Mouse (Mus musculus) kidney, adult 9 months (tissue): Measurements from ENCODE around the gene Gm13691.
"Not testable (repeated sequence)": the region's sequence is repeated elsewhere in the genome, so short reads cannot be mapped to it uniquely, and the experiment has no call there.

Experiments used
- DNase-seq: peaks from one replicate; pipeline ENCODE4 v3.0.0; 2022

Gene Gm13691

GRCm38 (mm10) chr2:84037304-84037703, 47.0 kb downstream of the Gm13691 start:
- DNase-seq: peak; percentile 13

- DNase-seq: not testable (repeated sequence)
Observed at GRCm38 (mm10) chr2:84037943-84038342, 47.6 kb downstream of the Gm13691 start.

- no peak for DNase-seq
Observed at GRCm38 (mm10) chr2:84039277-84039676, 48.9 kb downstream of the Gm13691 start.
